Mouse (Mus musculus): ENCODE data around the gene Gfpt2. TPM values are rescaled to one million over a fixed set of nuclear protein-coding genes. Genes with fewer than 3 reads are reported as not detected.
"Not testable (repeated sequence)": the region's sequence is repeated elsewhere in the genome, so short reads cannot be mapped to it uniquely, and the experiment has no call there.

Gene Gfpt2
- polyA plus RNA-seq, 1 experiment from 2014 or later: 13.2 TPM

GRCm38 (mm10) chr11:49780161-49780817 is 13.7 kb upstream of the Gfpt2 start:
- WGBS: 56% methylated on average over 4 of the region's 4 CpGs
- Histone ChIP-seq H3K4me3 (ENCODE audit: low read length) (no peak overlapping the region), H3K9me3 (ENCODE audit: low read length) (no peaks in the 10 kb centered on the region), H3K36me3 (ENCODE audit: insufficient read depth, low read length) (no peaks in the 10 kb centered on the region), H3K4me1 (ENCODE audit: insufficient read depth, low read length) (0 out of 2 replicates have a peak, but pooled peaks cover 3% of the 10 kb centered on the region), H3K27ac (ENCODE audit: low read length) (no peak overlapping the region), H3K9ac (replicated peaks; ENCODE audit: low read length) (no peak overlapping the region), H3K27me3 (ENCODE audit: insufficient read depth, low read length) (no peaks in the 10 kb centered on the region), H3K4me2 (replicated peaks; ENCODE audit: low read depth, low read length) (no peak overlapping the region)
- ATAC-seq (ENCODE audit: low FRiP score, low TSS enrichment): no peak

- no peaks in the 10 kb centered on the region for H3K4me1 ChIP-seq (ENCODE audit: insufficient read depth, low read length)
- H3K9ac ChIP-seq (replicated peaks; ENCODE audit: low read length): no peak overlapping the region
- H3K4me3 ChIP-seq (ENCODE audit: low read length): no peak overlapping the region
- no peak for ATAC-seq (ENCODE audit: low FRiP score, low TSS enrichment)
- no peaks in the 10 kb centered on the region for H3K9me3 ChIP-seq (ENCODE audit: low read length)
- H3K27ac ChIP-seq (ENCODE audit: low read length): no peak overlapping the region
- H3K4me2 ChIP-seq (replicated peaks; ENCODE audit: low read depth, low read length): no peak overlapping the region
- 69% methylated on average over 6 of the region's 6 CpGs for WGBS
- H3K36me3 ChIP-seq (ENCODE audit: insufficient read depth, low read length): no peaks in the 10 kb centered on the region
- H3K27me3 ChIP-seq (ENCODE audit: insufficient read depth, low read length): no peaks in the 10 kb centered on the region
These were observed 12.1 kb upstream of the Gfpt2 start for GRCm38 (mm10) chr11:49781833-49782399.

- Histone ChIP-seq H3K4me1 (ENCODE audit: insufficient read depth, low read length) (peaks cover 9% of the 10 kb centered on the region), H3K27me3 (ENCODE audit: insufficient read depth, low read length) (peaks cover 4% of the 10 kb centered on the region; the same call in 1 of the 2 replicates), H3K9me3 (ENCODE audit: low read length) (no peaks in the 10 kb centered on the region), H3K9ac (replicated peaks; ENCODE audit: low read length) (no peak overlapping the region), H3K27ac (ENCODE audit: low read length) (no peak overlapping the region), H3K4me2 (replicated peaks; ENCODE audit: low read depth, low read length) (no peak overlapping the region), H3K4me3 (ENCODE audit: low read length) (no peak overlapping the region), H3K36me3 (ENCODE audit: insufficient read depth, low read length) (no peaks in the 10 kb centered on the region)
- WGBS: 12% methylated on average over 14 of the region's 14 CpGs
- ATAC-seq (ENCODE audit: low FRiP score, low TSS enrichment): no peak
These were observed 847 bp upstream of the Gfpt2 start for GRCm38 (mm10) chr11:49793131-49793530.

GRCm38 (mm10) chr11:49794342-49795144 is 565 bp downstream of the Gfpt2 start:
- Histone ChIP-seq H3K27me3 (ENCODE audit: insufficient read depth, low read length) (peaks cover 4% of the 10 kb centered on the region; the same call in 1 of the 2 replicates), H3K27ac (ENCODE audit: low read length) (no peak overlapping the region), H3K36me3 (ENCODE audit: insufficient read depth, low read length) (no peaks in the 10 kb centered on the region), H3K4me1 (ENCODE audit: insufficient read depth, low read length) (peaks cover 9% of the 10 kb centered on the region), H3K9me3 (ENCODE audit: low read length) (no peaks in the 10 kb centered on the region), H3K4me2 (replicated peaks; ENCODE audit: low read depth, low read length) (peak overlapping the region; percentile 97), H3K9ac (replicated peaks; ENCODE audit: low read length) (peak overlapping the region; percentile 76), H3K4me3 (ENCODE audit: low read length) (peak overlapping the region; percentile 67)
- peak; percentile 74 for ATAC-seq (ENCODE audit: low FRiP score, low TSS enrichment)
- WGBS: under 1% methylated on average over 45 of the region's 45 CpGs

DNA sequence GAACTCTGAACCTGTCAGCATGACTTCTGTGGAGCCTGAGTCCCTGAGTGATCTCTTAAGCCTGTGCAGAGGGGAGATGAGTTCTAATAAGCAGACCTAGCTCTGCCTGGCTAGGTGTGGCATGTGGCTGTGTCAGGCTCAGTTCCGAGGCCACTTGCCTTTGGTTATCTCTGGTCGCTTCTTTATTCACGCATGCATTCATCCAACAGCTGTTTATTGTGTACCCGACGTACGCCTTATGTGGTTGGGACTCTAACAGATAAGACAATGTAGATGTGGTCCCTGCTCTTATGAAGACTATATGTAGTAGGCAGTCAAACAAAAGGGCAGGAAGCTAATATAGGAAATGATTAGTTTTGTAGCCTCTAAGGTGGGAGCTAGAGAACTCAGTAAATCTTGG is 5.0 kb downstream of the Gfpt2 start:
- Histone ChIP-seq H3K4me1 (ENCODE audit: insufficient read depth, low read length) (peaks cover 5% of the 10 kb centered on the region), H3K36me3 (ENCODE audit: insufficient read depth, low read length) (no peaks in the 10 kb centered on the region), H3K4me2 (replicated peaks; ENCODE audit: low read depth, low read length) (no peak overlapping the region), H3K27me3 (ENCODE audit: insufficient read depth, low read length) (no peaks in the 10 kb centered on the region), H3K4me3 (ENCODE audit: low read length) (no peak overlapping the region), H3K9me3 (ENCODE audit: low read length) (no peaks in the 10 kb centered on the region), H3K27ac (ENCODE audit: low read length) (no peak overlapping the region), H3K9ac (replicated peaks; ENCODE audit: low read length) (no peak overlapping the region)
- WGBS: 89% methylated on average over 6 of the region's 6 CpGs
- no peak for ATAC-seq (ENCODE audit: low FRiP score, low TSS enrichment)

- Histone ChIP-seq H3K9ac (replicated peaks; ENCODE audit: low read length) (no peak overlapping the region), H3K4me3 (ENCODE audit: low read length) (no peak overlapping the region), H3K27me3 (ENCODE audit: insufficient read depth, low read length) (no peaks in the 10 kb centered on the region), H3K27ac (ENCODE audit: low read length) (no peak overlapping the region), H3K9me3 (ENCODE audit: low read length) (no peaks in the 10 kb centered on the region), H3K4me2 (replicated peaks; ENCODE audit: low read depth, low read length) (no peak overlapping the region), H3K36me3 (ENCODE audit: insufficient read depth, low read length) (no peaks in the 10 kb centered on the region), H3K4me1 (ENCODE audit: insufficient read depth, low read length) (no peaks in the 10 kb centered on the region)
- 40% methylated on average over 4 of the region's 4 CpGs for WGBS
- ATAC-seq (ENCODE audit: low FRiP score, low TSS enrichment): no peak
These were observed 7.5 kb downstream of the Gfpt2 start for GRCm38 (mm10) chr11:49801516-49801915.

DNA sequence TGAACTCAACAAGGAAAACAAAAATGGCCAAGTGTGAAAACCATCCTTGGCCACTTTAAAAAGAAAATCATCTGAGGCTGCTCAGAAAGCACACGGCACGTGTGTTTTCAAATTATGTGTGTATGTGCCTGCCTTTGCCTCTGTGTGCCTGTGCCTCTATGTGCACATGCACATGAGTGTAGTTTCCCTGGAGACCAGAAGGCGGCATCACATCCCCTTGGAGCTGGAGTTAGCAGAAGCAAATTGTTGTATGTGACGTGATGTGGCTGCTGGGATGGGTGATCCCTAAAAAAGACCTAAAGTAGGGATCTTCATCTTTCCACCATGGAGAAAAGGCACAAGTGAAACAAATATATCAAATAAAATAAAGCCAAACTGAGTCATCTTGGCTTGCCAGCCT is 9.8 kb downstream of the Gfpt2 start:
- H3K4me3 ChIP-seq (ENCODE audit: low read length): no peak overlapping the region
- WGBS: 97% methylated on average over 4 of the region's 4 CpGs
- H3K9ac ChIP-seq (replicated peaks; ENCODE audit: low read length): no peak overlapping the region
- no peak overlapping the region for H3K4me2 ChIP-seq (replicated peaks; ENCODE audit: low read depth, low read length)
- H3K9me3 ChIP-seq (ENCODE audit: low read length): no peaks in the 10 kb centered on the region
- no peak for ATAC-seq (ENCODE audit: low FRiP score, low TSS enrichment)
- H3K4me1 ChIP-seq (ENCODE audit: insufficient read depth, low read length): no peaks in the 10 kb centered on the region
- no peaks in the 10 kb centered on the region for H3K36me3 ChIP-seq (ENCODE audit: insufficient read depth, low read length)
- no peak overlapping the region for H3K27ac ChIP-seq (ENCODE audit: low read length)
- no peaks in the 10 kb centered on the region for H3K27me3 ChIP-seq (ENCODE audit: insufficient read depth, low read length)

- no peak overlapping the region for H3K4me2 ChIP-seq (replicated peaks; ENCODE audit: low read depth, low read length)
- 43% methylated on average over 3 of the region's 3 CpGs for WGBS
- ATAC-seq (ENCODE audit: low FRiP score, low TSS enrichment): no peak
- H3K36me3 ChIP-seq (ENCODE audit: insufficient read depth, low read length): peaks cover 8% of the 10 kb centered on the region; the same call in 1 of the 2 replicates
- no peak overlapping the region for H3K27ac ChIP-seq (ENCODE audit: low read length)
- no peak overlapping the region for H3K4me3 ChIP-seq (ENCODE audit: low read length)
- H3K27me3 ChIP-seq (ENCODE audit: insufficient read depth, low read length): no peaks in the 10 kb centered on the region
- H3K4me1 ChIP-seq (ENCODE audit: insufficient read depth, low read length): no peaks in the 10 kb centered on the region
- H3K9ac ChIP-seq (replicated peaks; ENCODE audit: low read length): no peak overlapping the region
- no peaks in the 10 kb centered on the region for H3K9me3 ChIP-seq (ENCODE audit: low read length)
These were observed 12.2 kb downstream of the Gfpt2 start for GRCm38 (mm10) chr11:49806218-49806617.

DNA sequence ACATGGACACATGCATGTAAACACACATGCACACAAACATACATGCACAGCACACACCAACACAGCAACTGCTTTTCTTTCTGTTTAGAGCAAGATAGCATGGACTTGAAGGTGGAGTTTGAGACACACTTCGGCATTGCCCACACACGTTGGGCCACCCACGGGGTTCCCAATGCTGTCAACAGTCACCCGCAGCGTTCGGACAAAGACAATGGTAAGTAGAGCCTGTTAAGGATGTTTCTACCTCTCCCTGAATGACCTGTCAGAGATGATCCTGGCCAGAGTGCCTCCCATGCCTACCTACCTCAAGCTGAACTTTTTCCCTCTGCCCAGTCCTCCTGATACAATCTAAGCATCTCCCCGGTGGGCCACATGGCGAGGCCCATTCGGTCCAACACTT is 15.0 kb downstream of the Gfpt2 start:
- peaks cover 11% of the 10 kb centered on the region for H3K36me3 ChIP-seq (ENCODE audit: insufficient read depth, low read length)
- 97% methylated on average over 9 of the region's 9 CpGs for WGBS
- no peak overlapping the region for H3K27ac ChIP-seq (ENCODE audit: low read length)
- H3K4me3 ChIP-seq (ENCODE audit: low read length): no peak overlapping the region
- no peaks in the 10 kb centered on the region for H3K27me3 ChIP-seq (ENCODE audit: insufficient read depth, low read length)
- H3K9me3 ChIP-seq (ENCODE audit: low read length): no peaks in the 10 kb centered on the region
- H3K4me2 ChIP-seq (replicated peaks; ENCODE audit: low read depth, low read length): no peak overlapping the region
- no peaks in the 10 kb centered on the region for H3K4me1 ChIP-seq (ENCODE audit: insufficient read depth, low read length)
- no peak for ATAC-seq (ENCODE audit: low FRiP score, low TSS enrichment)
- no peak overlapping the region for H3K9ac ChIP-seq (replicated peaks; ENCODE audit: low read length)

DNA sequence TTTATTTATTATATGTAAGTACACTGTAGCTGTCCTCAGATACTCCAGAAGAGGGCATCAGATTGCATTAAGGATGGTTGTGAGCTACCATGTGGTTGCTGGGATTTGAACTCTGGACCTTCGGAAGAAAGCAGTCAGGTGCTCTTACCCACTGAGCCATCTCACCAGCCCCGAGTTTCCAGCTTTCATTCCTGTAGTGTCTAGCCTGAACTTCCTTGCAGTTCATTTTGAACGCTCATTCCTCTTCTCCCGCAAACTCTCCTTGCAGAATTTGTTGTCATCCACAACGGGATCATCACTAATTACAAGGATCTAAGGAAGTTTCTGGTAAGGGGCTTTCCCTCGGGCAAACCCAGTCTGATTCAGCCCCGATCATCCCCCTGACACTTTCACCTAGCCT is 16.7 kb downstream of the Gfpt2 start:
- WGBS: 89% methylated on average over 7 of the region's 7 CpGs
- not testable (repeated sequence) for H3K27me3 ChIP-seq (ENCODE audit: insufficient read depth, low read length); H3K4me1 ChIP-seq (ENCODE audit: insufficient read depth, low read length); H3K9ac ChIP-seq (replicated peaks; ENCODE audit: low read length); H3K27ac ChIP-seq (ENCODE audit: low read length); H3K9me3 ChIP-seq (ENCODE audit: low read length); H3K4me3 ChIP-seq (ENCODE audit: low read length); ATAC-seq (ENCODE audit: low FRiP score, low TSS enrichment); H3K4me2 ChIP-seq (replicated peaks; ENCODE audit: low read depth, low read length)
- peaks cover 16% of the 10 kb centered on the region for H3K36me3 ChIP-seq (ENCODE audit: insufficient read depth, low read length)

Measured in kidney, embryonic 16.5 days (tissue).